Mouse (Mus musculus): Measurements from ENCODE around the gene Mef2c. TPM values are rescaled to one million over a fixed set of nuclear protein-coding genes. Genes with fewer than 3 reads are reported as not detected.

Mef2c gene
- polyA plus RNA-seq, 1 experiment = 14.3 TPM

GRCm38 (mm10) chr13:83603373-83604265 is 99.8 kb downstream of the Mef2c start:
- Histone ChIP-seq H3K4me1 (ENCODE audit: control insufficient read depth, insufficient read depth, insufficient read length, low read length) (peaks cover 13% of the 10 kb centered on the region), H3K4me3 (ENCODE audit: insufficient read depth, low read depth, low read length) (no peak overlapping the region), H3K27ac (replicated peaks; ENCODE audit: low read depth, low read length) (peak overlapping the region; percentile 100)

GRCm38 (mm10) chr13:83604320-83604719 is 100.5 kb downstream of the Mef2c start:
- peaks cover 16% of the 10 kb centered on the region for H3K4me1 ChIP-seq (ENCODE audit: control insufficient read depth, insufficient read depth, insufficient read length, low read length)
- no peak overlapping the region for H3K4me3 ChIP-seq (ENCODE audit: insufficient read depth, low read depth, low read length)
- H3K27ac ChIP-seq (replicated peaks; ENCODE audit: low read depth, low read length) = peak overlapping the region; percentile 26; the same call in 1 of the 2 replicates

- Histone ChIP-seq H3K4me1 (ENCODE audit: control insufficient read depth, insufficient read depth, insufficient read length, low read length) (peaks cover 16% of the 10 kb centered on the region), H3K4me3 (ENCODE audit: insufficient read depth, low read depth, low read length) (no peak overlapping the region), H3K27ac (replicated peaks; ENCODE audit: low read depth, low read length) (peak overlapping the region; percentile 26; the same call in 1 of the 2 replicates)
Observed at GRCm38 (mm10) chr13:83604785-83605184, 101.0 kb downstream of the Mef2c start.

DNA sequence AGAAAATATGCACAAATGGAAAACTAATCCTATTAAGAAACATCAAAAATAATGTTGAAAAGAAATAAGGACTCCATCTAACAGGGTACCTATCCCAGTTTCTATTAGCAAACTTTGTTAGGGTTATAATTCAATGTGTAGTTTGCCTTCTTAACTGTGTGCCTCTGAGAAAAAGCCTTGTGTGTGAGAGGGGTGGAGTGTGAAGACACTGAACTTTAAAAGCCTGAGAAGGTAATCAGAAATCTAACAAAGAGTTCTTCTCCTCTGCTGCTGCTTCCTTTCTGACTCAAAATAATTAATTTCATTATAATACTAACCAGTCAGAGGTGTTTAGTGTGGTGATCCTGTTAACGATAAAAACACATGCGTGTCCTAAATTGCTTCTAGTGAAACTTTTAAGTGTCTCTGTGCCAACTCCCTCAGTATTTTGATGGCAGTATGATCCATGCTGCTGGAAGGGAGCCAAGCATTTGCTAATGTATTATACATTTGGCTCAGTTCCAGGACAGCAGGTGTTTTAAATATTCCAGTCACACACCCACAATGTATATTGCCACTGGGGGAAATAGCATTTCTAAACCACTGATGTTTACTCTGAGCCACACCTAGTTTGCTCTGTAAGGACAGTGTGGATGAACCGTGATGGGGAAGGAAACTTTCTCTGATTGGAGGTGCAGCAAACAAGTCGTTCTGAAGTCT is 104.2 kb downstream of the Mef2c start:
- Histone ChIP-seq H3K4me3 (ENCODE audit: insufficient read depth, low read depth, low read length) (no peak overlapping the region), H3K27ac (replicated peaks; ENCODE audit: low read depth, low read length) (peak overlapping the region; percentile 53; the same call in 1 of the 2 replicates), H3K4me1 (ENCODE audit: control insufficient read depth, insufficient read depth, insufficient read length, low read length) (peaks cover 13% of the 10 kb centered on the region)

DNA sequence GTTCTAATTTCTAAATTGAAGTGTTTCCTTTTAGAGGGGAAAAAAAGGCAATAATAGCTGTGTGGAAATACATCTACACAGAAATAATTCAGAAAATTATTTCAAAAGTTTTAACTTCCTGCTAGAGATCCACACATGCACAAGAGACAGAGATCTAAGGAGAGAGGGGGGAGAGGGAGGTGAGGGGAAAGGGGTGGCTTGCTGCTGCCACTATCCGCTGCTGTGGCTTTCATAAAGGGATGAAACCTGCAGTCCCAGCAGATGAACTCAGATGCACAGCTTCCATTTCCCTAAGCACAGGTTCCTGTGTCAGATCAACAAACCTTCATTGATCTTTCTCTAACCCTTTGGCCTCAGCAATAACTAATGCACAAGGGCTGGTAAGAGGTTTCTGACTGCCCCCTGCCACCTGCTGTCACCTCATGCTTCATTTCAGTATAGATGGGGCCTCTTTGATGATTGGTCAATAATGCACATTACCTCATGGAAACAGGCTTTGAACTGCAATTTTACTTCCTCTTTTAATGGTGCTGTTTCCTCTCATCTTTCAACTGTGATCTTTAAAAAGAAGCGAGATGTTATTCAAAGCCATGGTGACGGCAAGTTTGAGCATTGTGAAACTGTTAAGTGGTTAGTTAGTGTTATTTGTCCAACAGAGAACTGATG is 105.2 kb downstream of the Mef2c start:
- peak overlapping the region; percentile 72 for H3K27ac ChIP-seq (replicated peaks; ENCODE audit: low read depth, low read length)
- peaks cover 11% of the 10 kb centered on the region for H3K4me1 ChIP-seq (ENCODE audit: control insufficient read depth, insufficient read depth, insufficient read length, low read length)
- H3K4me3 ChIP-seq (ENCODE audit: insufficient read depth, low read depth, low read length) = no peak overlapping the region

- Histone ChIP-seq H3K27ac (replicated peaks; ENCODE audit: low read depth, low read length) (no peak overlapping the region; the same call in 1 of the 2 replicates), H3K4me3 (ENCODE audit: insufficient read depth, low read depth, low read length) (no peak overlapping the region), H3K4me1 (ENCODE audit: control insufficient read depth, insufficient read depth, insufficient read length, low read length) (peaks cover 11% of the 10 kb centered on the region)
Observed at GRCm38 (mm10) chr13:83609517-83609878, 105.7 kb downstream of the Mef2c start.

GRCm38 (mm10) chr13:83610124-83610523 is 106.3 kb downstream of the Mef2c start:
- no peak overlapping the region for H3K4me3 ChIP-seq (ENCODE audit: insufficient read depth, low read depth, low read length)
- H3K4me1 ChIP-seq (ENCODE audit: control insufficient read depth, insufficient read depth, insufficient read length, low read length) = peaks cover 7% of the 10 kb centered on the region; the same call in 1 of the 2 replicates

GRCm38 (mm10) chr13:83612195-83612594 is 108.4 kb downstream of the Mef2c start:
- Histone ChIP-seq H3K4me3 (ENCODE audit: insufficient read depth, low read depth, low read length) (no peak overlapping the region), H3K4me1 (ENCODE audit: control insufficient read depth, insufficient read depth, insufficient read length, low read length) (peaks cover 7% of the 10 kb centered on the region; the same call in 1 of the 2 replicates), H3K27ac (replicated peaks; ENCODE audit: low read depth, low read length) (no peak overlapping the region)

More at GRCm38 (mm10) chr13:83610124-83610523, 106.3 kb downstream of the Mef2c start:
- peak overlapping the region; percentile 40; the same call in 1 of the 2 replicates for H3K27ac ChIP-seq (replicated peaks; ENCODE audit: low read depth, low read length)

DNA sequence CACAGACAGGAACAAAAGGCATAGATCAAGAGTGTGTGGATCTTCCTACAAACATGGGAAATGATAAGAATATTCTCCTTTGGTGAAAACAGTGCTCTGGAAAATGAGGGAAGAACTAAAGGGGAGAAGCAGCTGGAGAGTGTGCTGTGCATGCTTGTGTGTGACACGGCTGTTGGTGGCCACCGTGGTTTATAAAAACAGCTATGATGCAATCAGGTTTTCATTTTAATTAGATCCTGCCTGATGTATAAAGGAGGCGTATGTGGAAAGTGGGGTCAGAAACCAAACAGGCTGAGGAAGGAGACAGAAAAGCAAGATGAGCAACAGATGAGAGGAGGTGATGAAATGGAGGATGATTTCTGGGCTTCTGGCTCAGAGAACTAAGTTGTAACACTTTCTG is 112.0 kb downstream of the Mef2c start:
- H3K4me1 ChIP-seq (ENCODE audit: control insufficient read depth, insufficient read depth, insufficient read length, low read length) = peaks cover 4% of the 10 kb centered on the region; the same call in 1 of the 2 replicates
- H3K4me3 ChIP-seq (ENCODE audit: insufficient read depth, low read depth, low read length) = no peak overlapping the region
- no peak overlapping the region for H3K27ac ChIP-seq (replicated peaks; ENCODE audit: low read depth, low read length)

- no peak overlapping the region for H3K4me3 ChIP-seq (ENCODE audit: insufficient read depth, low read depth, low read length)
- no peak overlapping the region for H3K27ac ChIP-seq (replicated peaks; ENCODE audit: low read depth, low read length)
- no peaks in the 10 kb centered on the region for H3K4me1 ChIP-seq (ENCODE audit: control insufficient read depth, insufficient read depth, insufficient read length, low read length)
Observed at GRCm38 (mm10) chr13:83624651-83625050, 120.8 kb downstream of the Mef2c start.

- no peaks in the 10 kb centered on the region for H3K4me1 ChIP-seq (ENCODE audit: control insufficient read depth, insufficient read depth, insufficient read length, low read length)
- H3K4me3 ChIP-seq (ENCODE audit: insufficient read depth, low read depth, low read length) = no peak overlapping the region
- no peak overlapping the region for H3K27ac ChIP-seq (replicated peaks; ENCODE audit: low read depth, low read length)
Observed at GRCm38 (mm10) chr13:83627429-83627828, 123.6 kb downstream of the Mef2c start.

DNA sequence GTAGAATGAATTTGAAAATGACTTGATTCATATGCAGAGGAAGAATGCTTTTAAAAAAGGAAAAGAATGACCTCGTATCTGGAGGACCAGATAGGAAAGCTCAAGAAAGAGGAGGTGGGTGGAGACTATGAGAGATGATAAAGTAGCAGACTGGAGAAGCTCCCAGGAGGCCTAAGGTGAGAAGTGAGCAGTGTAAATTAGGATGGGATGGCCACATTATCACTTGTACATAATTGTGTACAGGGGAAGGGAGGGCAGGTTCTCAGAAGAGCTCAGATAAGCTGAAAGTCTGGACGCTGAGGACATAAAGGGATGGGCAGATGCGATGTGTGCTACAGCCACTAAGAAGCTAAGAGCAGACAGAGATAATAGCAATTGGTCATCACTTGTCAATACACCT is 124.3 kb downstream of the Mef2c start:
- Histone ChIP-seq H3K27ac (replicated peaks; ENCODE audit: low read depth, low read length) (no peak overlapping the region), H3K4me1 (ENCODE audit: control insufficient read depth, insufficient read depth, insufficient read length, low read length) (no peaks in the 10 kb centered on the region), H3K4me3 (ENCODE audit: insufficient read depth, low read depth, low read length) (no peak overlapping the region)

DNA sequence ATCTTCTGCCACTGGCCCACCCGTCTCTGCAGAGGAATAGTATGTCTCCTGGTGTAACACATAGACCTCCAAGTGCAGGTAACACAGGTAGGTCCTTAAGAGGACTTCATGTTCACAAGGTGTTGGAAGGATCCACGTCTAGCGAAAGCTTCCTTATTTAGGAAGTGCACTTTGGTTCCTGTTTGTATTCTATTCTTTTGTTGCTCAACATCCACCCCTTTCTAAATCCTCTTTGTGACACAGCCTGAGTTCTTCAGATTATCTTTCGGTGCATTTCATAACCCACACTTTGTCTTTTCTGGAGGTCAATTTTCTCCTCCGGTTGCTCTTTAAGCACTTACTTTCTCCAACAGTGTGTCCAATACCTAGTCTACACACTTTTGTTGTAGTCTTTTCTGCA is 129.3 kb downstream of the Mef2c start:
- no peak overlapping the region for H3K4me3 ChIP-seq (ENCODE audit: insufficient read depth, low read depth, low read length)
- no peaks in the 10 kb centered on the region for H3K4me1 ChIP-seq (ENCODE audit: control insufficient read depth, insufficient read depth, insufficient read length, low read length)
- no peak overlapping the region for H3K27ac ChIP-seq (replicated peaks; ENCODE audit: low read depth, low read length)

- Histone ChIP-seq H3K4me1 (ENCODE audit: control insufficient read depth, insufficient read depth, insufficient read length, low read length) (no peaks in the 10 kb centered on the region), H3K27ac (replicated peaks; ENCODE audit: low read depth, low read length) (no peak overlapping the region), H3K4me3 (ENCODE audit: insufficient read depth, low read depth, low read length) (no peak overlapping the region)
Observed at GRCm38 (mm10) chr13:83635218-83635617, 131.4 kb downstream of the Mef2c start.

DNA sequence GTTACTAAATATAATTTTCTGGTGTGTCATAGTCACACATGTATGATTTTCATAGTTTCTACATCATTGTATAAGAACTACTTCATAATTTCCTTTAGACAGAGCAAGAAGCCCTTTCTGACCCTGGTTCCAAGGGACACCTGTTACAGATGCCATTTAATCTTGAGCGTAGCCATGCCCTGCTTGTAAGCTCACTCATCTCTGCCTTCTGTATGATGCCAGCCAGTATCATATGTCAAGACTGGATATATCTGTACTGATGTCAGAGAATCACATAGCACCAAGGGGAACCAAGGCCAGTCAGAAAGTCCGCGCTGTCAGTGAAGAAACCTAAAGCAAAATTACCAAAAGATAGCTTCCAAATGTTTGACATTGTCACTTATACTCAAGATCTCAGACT is 133.8 kb downstream of the Mef2c start:
- Histone ChIP-seq H3K4me3 (ENCODE audit: insufficient read depth, low read depth, low read length) (no peak overlapping the region), H3K27ac (replicated peaks; ENCODE audit: low read depth, low read length) (no peak overlapping the region), H3K4me1 (ENCODE audit: control insufficient read depth, insufficient read depth, insufficient read length, low read length) (no peaks in the 10 kb centered on the region)
